Mouse (Mus musculus) cortical plate, adult 2 months (tissue): ENCODE measurements around the gene Gpx5. TPM values are rescaled to one million over a fixed set of nuclear protein-coding genes. Genes with fewer than 3 reads are reported as not detected.

ENCODE experiments used
- H3K27ac ChIP-seq: fragments of 200-500 bp; 2 replicates; pipeline ENCODE4 v1.5.1; 2012; ENCODE audit warnings: low read length, control low read depth, inconsistent platforms; ENCODE audit not compliant: insufficient read depth
- H3K4me1 ChIP-seq: fragments of 200-500 bp; 2 replicates; pipeline ENCODE4 v1.6.1; 2011; ENCODE audit warnings: low read length; ENCODE audit not compliant: control insufficient read depth, insufficient read depth
- H3K4me3 ChIP-seq: fragments of 200-500 bp; 2 replicates; pipeline ENCODE4 v1.5.1; 2011; ENCODE audit warnings: mild to moderate bottlenecking, low read length, control low read depth; ENCODE audit not compliant: insufficient read depth
- CTCF ChIP-seq: fragments of 200-500 bp; IDR thresholded peaks from 2 replicates; pipeline ENCODE4 v1.5.1; 2011; ENCODE audit warnings: mild to moderate bottlenecking, control low read depth, low read length; ENCODE audit not compliant: insufficient read depth; ENCODE audit errors: extremely low read depth
- POLR2A ChIP-seq: fragments of 200-500 bp; IDR thresholded peaks from 2 replicates; pipeline ENCODE4 v1.6.1; 2011; ENCODE audit warnings: mild to moderate bottlenecking, low read length, control low read depth; ENCODE audit not compliant: insufficient read depth; ENCODE audit errors: extremely low read depth
- polyA plus RNA-seq: library from polyadenylated mRNA; depleted of rRNA; stranded (reverse); fragments of >200 nt; gene quantifications from 2 replicates; pipeline ENCODE4 v1.2.3, GENCODE M21; 2012; rRNA removed

Gpx5 gene
- polyA plus RNA-seq, 1 experiment, result 0.10 TPM

DNA sequence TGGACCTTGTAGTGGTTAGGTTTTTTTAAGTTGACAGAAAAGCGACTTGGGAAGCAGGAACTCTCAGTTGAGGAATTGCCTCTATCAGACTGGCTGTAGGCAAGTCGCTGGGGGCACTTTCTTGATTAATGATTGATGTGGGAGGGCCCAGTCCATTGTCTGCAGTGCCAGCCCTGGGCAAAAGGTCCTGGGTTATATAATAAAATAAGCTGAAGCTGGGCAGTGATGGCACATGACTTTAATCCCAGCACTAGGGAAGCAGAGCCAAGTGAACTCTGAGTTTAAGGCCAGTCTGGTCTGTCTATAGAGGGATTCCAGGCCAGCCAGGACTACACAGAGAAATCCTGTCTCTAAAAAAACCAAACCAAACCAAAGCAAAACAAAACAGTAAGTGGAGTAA, 55.8 kb downstream of the Gpx5 start:
- no peak for TF ChIP-seq CTCF
- no peak for TF ChIP-seq POLR2A
- no peak overlapping the region for H3K4me3 ChIP-seq
- no peak overlapping the region for H3K27ac ChIP-seq
- no peaks in the 10 kb centered on the region; the same call in 1 of the 2 replicates for H3K4me1 ChIP-seq

Other genes with a start within 250 kb of the Gpx5 start
- not detected in 2 replicates for gene Olfr1370, start 217.8 kb downstream of the Gpx5 start, polyA plus RNA-seq
- gene Olfr1369-ps1, start 181.2 kb downstream of the Gpx5 start, polyA plus RNA-seq, result not detected in 2 replicates
- gene Olfr263, start 163.1 kb downstream of the Gpx5 start, polyA plus RNA-seq, result not detected in 2 replicates
- gene Olfr1368, start 146.9 kb downstream of the Gpx5 start, polyA plus RNA-seq, result not detected in 2 replicates
- 30.4 and 30.5 TPM in 2 replicates for gene Trim27, start 113.3 kb downstream of the Gpx5 start, polyA plus RNA-seq
- gene Gpx6, start 19.4 kb upstream of the Gpx5 start, polyA plus RNA-seq, result 1.6 TPM in 1 of 2 replicates, not detected in the other
- gene Olfr1367, start 54.2 kb upstream of the Gpx5 start, polyA plus RNA-seq, result not detected in 2 replicates
- 5.7 and 6.3 TPM in 2 replicates for gene Zscan12, start 70.1 kb upstream of the Gpx5 start, polyA plus RNA-seq
- 46.5 and 48.1 TPM in 2 replicates for gene Zkscan3, start 110.0 kb upstream of the Gpx5 start, polyA plus RNA-seq
- 2.3 and 3.1 TPM in 2 replicates for gene Pgbd1, start 148.3 kb upstream of the Gpx5 start, polyA plus RNA-seq
- 66.4 and 70.2 TPM in 2 replicates for gene Zscan26, start 161.0 kb upstream of the Gpx5 start, polyA plus RNA-seq
- gene Nkapl, start 175.8 kb upstream of the Gpx5 start, polyA plus RNA-seq, result 0.40 and 0.44 TPM in 2 replicates
- 3.8 and 4.1 TPM in 2 replicates for gene Zkscan4, start 186.2 kb upstream of the Gpx5 start, polyA plus RNA-seq
- gene Gm10065, start 186.7 kb upstream of the Gpx5 start, polyA plus RNA-seq, result not detected in 2 replicates
- gene AK157302, start 202.5 kb upstream of the Gpx5 start, polyA plus RNA-seq, result 1.9 and 2.3 TPM in 2 replicates
- 33.2 and 43.7 TPM in 2 replicates for gene Gm11273, start 208.7 kb upstream of the Gpx5 start, polyA plus RNA-seq
- gene Zkscan8, start 238.4 kb upstream of the Gpx5 start, polyA plus RNA-seq, result 6.7 and 7.0 TPM in 2 replicates